Mouse (Mus musculus) MEL (cell line): ENCODE results near the gene Fam189b. TPM values are rescaled to one million over a fixed set of nuclear protein-coding genes. Genes with fewer than 3 reads are reported as not detected.
A peak's percentile ranks its signal among the peaks of the same experiment; 100 is the strongest.

Experiments used
- DNase-seq: peaks from one replicate; pipeline ENCODE4 v3.0.0; 2011; ENCODE audit warnings: low read depth, low spot score
- H3K27ac ChIP-seq: 2 replicates; pipeline ENCODE4 v1.5.1; 2012; ENCODE audit warnings: low read depth, mild to moderate bottlenecking, control low read depth, low read length, moderate library complexity; ENCODE audit not compliant: control insufficient read depth
- H3K27me3 ChIP-seq, 2 experiments: fragments of 150-350 bp in 1 of 2; sonication (generic) in 1 of 2; 2 replicates each; pipeline ENCODE4 v1.6.1; 2012; ENCODE audit warnings: low read length in 2 of 2, mild to moderate bottlenecking in 2 of 2, improper control_type of control experiment in 1 of 2, moderate library complexity in 1 of 2; ENCODE audit not compliant: insufficient read depth in 2 of 2, control insufficient read depth in 1 of 2
- H3K36me3 ChIP-seq, 2 experiments: 2 replicates each; pipeline ENCODE4 v1.6.1; 2012 to 2014; ENCODE audit warnings: low read length in 2 of 2, improper control_type of control experiment in 1 of 2, inconsistent platforms in 1 of 2, mild to moderate bottlenecking in 1 of 2; ENCODE audit not compliant: insufficient read depth in 2 of 2, control insufficient read depth in 1 of 2
- H3K4me1 ChIP-seq, 2 experiments: fragments of 150-350 bp in 1 of 2; sonication (generic) in 1 of 2; 2 replicates each; pipeline ENCODE4 v1.6.1; 2012; ENCODE audit warnings: low read length in 2 of 2, improper control_type of control experiment in 1 of 2, mild to moderate bottlenecking in 1 of 2; ENCODE audit not compliant: insufficient read depth in 2 of 2, control insufficient read depth in 1 of 2
- H3K4me3 ChIP-seq, 2 experiments: fragments of 150-350 bp in 1 of 2; sonication (generic) in 1 of 2; 2 replicates each; pipeline ENCODE4 v1.5.1; 2012; ENCODE audit warnings: low read depth in 2 of 2, low read length in 2 of 2, mild to moderate bottlenecking in 2 of 2, moderate library complexity in 2 of 2, control low read depth in 1 of 2, improper control_type of control experiment in 1 of 2; ENCODE audit not compliant: control insufficient read depth in 1 of 2, insufficient read depth in 1 of 2
- H3K79me2 ChIP-seq: 2 replicates; pipeline ENCODE4 v1.6.1; 2012; ENCODE audit warnings: mild to moderate bottlenecking, low read length, moderate library complexity; ENCODE audit not compliant: control insufficient read depth, poor library complexity, insufficient read depth
- H3K9ac ChIP-seq: 2 replicates; pipeline ENCODE4 v1.6.1; 2012; ENCODE audit warnings: low read depth, mild to moderate bottlenecking, control low read depth, low read length, moderate library complexity; ENCODE audit not compliant: control insufficient read depth, poor library complexity, severe bottlenecking
- H3K9me3 ChIP-seq: fragments of 150-350 bp; sonication (generic); replicated peaks from 2 replicates; pipeline ENCODE4 v1.6.1; 2012; ENCODE audit warnings: mild to moderate bottlenecking, low read length, improper control_type of control experiment, moderate library complexity; ENCODE audit not compliant: insufficient read depth
- BHLHE40 ChIP-seq: IDR thresholded peaks from 2 replicates; pipeline ENCODE4 v1.6.1; 2012; ENCODE audit warnings: low read depth, mild to moderate bottlenecking, inconsistent platforms, low read length, improper control_type of control experiment, borderline replicate concordance
- CTCF ChIP-seq, 3 experiments: IDR thresholded peaks in 2 of 3; conservative IDR thresholded peaks in 1 of 3; 2 replicates each; pipeline ENCODE4 v1.5.1; 2011 to 2012; ENCODE audit warnings: low read length in 3 of 3, low read depth in 2 of 3, mild to moderate bottlenecking in 2 of 3, improper control_type of control experiment in 1 of 3, inconsistent platforms in 1 of 3, mixed read lengths in 1 of 3, moderate library complexity in 1 of 3; ENCODE audit not compliant: control insufficient read depth in 1 of 3, insufficient read depth in 1 of 3, poor library complexity in 1 of 3, severe bottlenecking in 1 of 3
- EP300 ChIP-seq, 2 experiments: IDR thresholded peaks; 2 replicates each; pipeline ENCODE4 v1.6.1; 2011; ENCODE audit warnings: improper control_type of control experiment in 2 of 2, low read length in 2 of 2, low read depth in 1 of 2, mild to moderate bottlenecking in 1 of 2
- ETS1 ChIP-seq: IDR thresholded peaks from 2 replicates; pipeline ENCODE4 v1.6.1; 2012; ENCODE audit warnings: low read depth, mild to moderate bottlenecking, inconsistent platforms, low read length, improper control_type of control experiment, moderate library complexity
- GATA1 ChIP-seq: IDR thresholded peaks from 2 replicates; pipeline ENCODE4 v1.6.1; 2011; ENCODE audit warnings: low read depth, low read length, improper control_type of control experiment
- JUND ChIP-seq: IDR thresholded peaks from 2 replicates; pipeline ENCODE4 v1.6.1; 2011; ENCODE audit warnings: low read depth, mild to moderate bottlenecking, improper control_type of control experiment, low read length
- KAT2A ChIP-seq: conservative IDR thresholded peaks from 2 replicates; pipeline ENCODE4 v1.6.1; 2012; ENCODE audit warnings: low read depth, low read length, improper control_type of control experiment, inconsistent platforms
- MAFK ChIP-seq: IDR thresholded peaks from 2 replicates; pipeline ENCODE4 v1.6.1; 2011; ENCODE audit warnings: low read depth, mild to moderate bottlenecking, low read length, improper control_type of control experiment, borderline replicate concordance
- MAZ ChIP-seq: IDR thresholded peaks from 2 replicates; pipeline ENCODE4 v1.6.1; 2012; ENCODE audit warnings: low read depth, mild to moderate bottlenecking, inconsistent platforms, low read length, improper control_type of control experiment
- MEF2A ChIP-seq: IDR thresholded peaks from 2 replicates; pipeline ENCODE4 v1.6.1; 2014; ENCODE audit warnings: low read depth, mild to moderate bottlenecking, inconsistent platforms, low read length, improper control_type of control experiment; ENCODE audit not compliant: poor library complexity, insufficient replicate concordance, severe bottlenecking; ENCODE audit errors: extremely low read depth
- MYB ChIP-seq: IDR thresholded peaks from 2 replicates; pipeline ENCODE4 v1.6.1; 2011; ENCODE audit warnings: mild to moderate bottlenecking, low read depth, low read length, improper control_type of control experiment
- POLR2A ChIP-seq, 2 experiments: IDR thresholded peaks; 2 replicates each; pipeline ENCODE4 v1.6.1; 2011 to 2012; ENCODE audit warnings: low read length in 2 of 2, mild to moderate bottlenecking in 2 of 2, control low read depth in 1 of 2, improper control_type of control experiment in 1 of 2, low read depth in 1 of 2, moderate library complexity in 1 of 2; ENCODE audit not compliant: control insufficient read depth in 1 of 2, insufficient read depth in 1 of 2, poor library complexity in 1 of 2
- POLR2AphosphoS2 ChIP-seq: IDR thresholded peaks from 2 replicates; pipeline ENCODE4 v1.6.1; 2011; ENCODE audit warnings: low read length, improper control_type of control experiment
- RAD21 ChIP-seq: IDR thresholded peaks from 2 replicates; pipeline ENCODE4 v1.6.1; 2011; ENCODE audit warnings: mild to moderate bottlenecking, low read depth, low read length, improper control_type of control experiment
- RCOR1 ChIP-seq: IDR thresholded peaks from 2 replicates; pipeline ENCODE4 v1.6.1; 2012; ENCODE audit warnings: low read depth, mild to moderate bottlenecking, inconsistent platforms, low read length, improper control_type of control experiment
- SIN3A ChIP-seq: IDR thresholded peaks from 2 replicates; pipeline ENCODE4 v1.6.1; 2012; ENCODE audit warnings: low read length, improper control_type of control experiment, inconsistent platforms
- SMC3 ChIP-seq: IDR thresholded peaks from 2 replicates; pipeline ENCODE4 v1.6.1; 2011; ENCODE audit warnings: low read depth, low read length, improper control_type of control experiment
- TAL1 ChIP-seq: IDR thresholded peaks from 2 replicates; pipeline ENCODE4 v1.6.1; 2012; ENCODE audit warnings: mild to moderate bottlenecking, inconsistent platforms, low read length, moderate library complexity, mixed read lengths
- UBTF ChIP-seq: IDR thresholded peaks from 2 replicates; pipeline ENCODE4 v1.6.1; 2012; ENCODE audit warnings: low read depth, mild to moderate bottlenecking, inconsistent platforms, low read length, improper control_type of control experiment, moderate library complexity, borderline replicate concordance; ENCODE audit not compliant: insufficient read depth
- USF2 ChIP-seq, 2 experiments: IDR thresholded peaks; 2 replicates each; pipeline ENCODE4 v1.6.1; 2011 to 2012; ENCODE audit warnings: improper control_type of control experiment in 2 of 2, low read length in 2 of 2, borderline replicate concordance in 1 of 2, inconsistent platforms in 1 of 2, low read depth in 1 of 2, mild to moderate bottlenecking in 1 of 2; ENCODE audit not compliant: insufficient read depth in 1 of 2
- ZKSCAN1 ChIP-seq: IDR thresholded peaks from 2 replicates; pipeline ENCODE4 v1.6.1; 2012; ENCODE audit warnings: low read depth, mild to moderate bottlenecking, inconsistent platforms, low read length, improper control_type of control experiment, moderate library complexity
- ZMIZ1 ChIP-seq: IDR thresholded peaks from 2 replicates; pipeline ENCODE4 v1.6.1; 2012; ENCODE audit warnings: low read depth, mild to moderate bottlenecking, inconsistent platforms, low read length, improper control_type of control experiment, moderate library complexity
- ZNF384 ChIP-seq: IDR thresholded peaks from 2 replicates; pipeline ENCODE4 v1.6.1; 2012; ENCODE audit warnings: low read depth, mild to moderate bottlenecking, inconsistent platforms, low read length, improper control_type of control experiment
- polyA plus RNA-seq, 2 experiments: library from polyadenylated mRNA; stranded (reverse) in 1 of 2; unstranded in 1 of 2; fragments of >175 nt in 1 of 2; fragments of >200 nt in 1 of 2; gene quantifications; 2 replicates each; pipeline versions ENCODE4 v1.2.1 to v1.2.4; 2012; ENCODE audit warnings: low replicate concordance in 2 of 2, low read depth in 1 of 2; ENCODE audit not compliant: insufficient read length in 2 of 2, insufficient read depth in 1 of 2, missing spikeins in 1 of 2
- total RNA-seq: library from RNA; depleted of rRNA; stranded (reverse); fragments of 300-350 nt; gene quantifications from 2 replicates; pipeline ENCODE4 v1.2.3, GENCODE M21; 2012

Fam189b gene
- total and polyA plus RNA-seq, 3 experiments = 7.0 to 35.3 TPM; not detected in 1

GRCm38 (mm10) chr3:89231772-89232275 lies 48.9 kb downstream of the Fam189b start:
- Histone ChIP-seq H3K9me3 (no peaks in the 10 kb centered on the region), H3K4me1 (peaks cover 7 to 26% of the 10 kb centered on the region in 2 experiments), H3K4me3 (no peak overlapping the region), H3K9ac (no peak overlapping the region), H3K27me3 (no peaks in the 10 kb centered on the region), H3K36me3 (peaks cover 0 to 14% of the 10 kb centered on the region in 2 experiments; a peak in 2 of 4 replicates), H3K79me2 (no peaks in the 10 kb centered on the region), H3K27ac (no peak overlapping the region)
- DNase-seq = no peak
- no peak for TF ChIP-seq POLR2AphosphoS2

GRCm38 (mm10) chr3:89232614-89233013 lies 49.7 kb downstream of the Fam189b start:
- no peaks in the 10 kb centered on the region for H3K9me3 ChIP-seq
- H3K27me3 ChIP-seq = no peaks in the 10 kb centered on the region
- H3K9ac ChIP-seq = no peak overlapping the region
- TF ChIP-seq RAD21 (no peak), JUND (no peak), EP300 (IDR thresholded peaks at IDR 0.05; ENCODE audit: low read depth in 1 of 2, low read length in 2 of 2) (no peak), POLR2A (IDR thresholded peaks at IDR 0.05; ENCODE audit: control insufficient read depth in 1 of 2, insufficient read depth in 1 of 2, low read depth in 1 of 2, low read length in 2 of 2, poor library complexity in 1 of 2) (no peak), USF2 (IDR thresholded peaks at IDR 0.05; ENCODE audit: borderline replicate concordance in 1 of 2, insufficient read depth in 1 of 2, low read depth in 1 of 2, low read length in 2 of 2) (no peak)
- H3K36me3 ChIP-seq = peaks cover 0 to 14% of the 10 kb centered on the region in 2 experiments; a peak in 2 of 4 replicates
- no peak for DNase-seq
- H3K79me2 ChIP-seq = no peaks in the 10 kb centered on the region
- peaks cover 7 to 20% of the 10 kb centered on the region in 2 experiments for H3K4me1 ChIP-seq
- H3K27ac ChIP-seq = no peak overlapping the region
- no peak overlapping the region for H3K4me3 ChIP-seq

- Histone ChIP-seq H3K4me1 (peaks cover 5 to 18% of the 10 kb centered on the region in 2 experiments), H3K79me2 (no peaks in the 10 kb centered on the region), H3K9ac (no peak overlapping the region), H3K27ac (no peak overlapping the region), H3K36me3 (peaks cover 0 to 13% of the 10 kb centered on the region in 2 experiments; a peak in 2 of 4 replicates), H3K9me3 (no peaks in the 10 kb centered on the region), H3K27me3 (no peaks in the 10 kb centered on the region), H3K4me3 (no peak overlapping the region)
- DNase-seq = peak; percentile 76
- TF ChIP-seq UBTF (no peak), MAFK (peak; percentile 70; the same call in 1 of the 2 replicates), RAD21 (no peak), ZMIZ1 (no peak), MEF2A (peak; percentile 83; the same call in 1 of the 2 replicates), RCOR1 (peak; percentile 97), SMC3 (no peak; the same call in 1 of the 2 replicates), ZKSCAN1 (no peak), USF2 (IDR thresholded peaks at IDR 0.05; ENCODE audit: borderline replicate concordance in 1 of 2, insufficient read depth in 1 of 2, low read depth in 1 of 2, low read length in 2 of 2) (no peak), MAZ (no peak; the same call in 1 of the 2 replicates), BHLHE40 (peak; percentile 52; the same call in 1 of the 2 replicates), SIN3A (peak; percentile 78), JUND (no peak), CTCF (IDR thresholded peaks at IDR 0.05 in 2 of 3, conservative IDR thresholded peaks at IDR 0.05 in 1 of 3; ENCODE audit: control insufficient read depth in 1 of 3, insufficient read depth in 1 of 3, low read depth in 2 of 3, low read length in 3 of 3, poor library complexity in 1 of 3, severe bottlenecking in 1 of 3) (peak; percentile 45 to 63 (median 45); a peak in 5 of 6 replicates), POLR2AphosphoS2 (peak; percentile 74), KAT2A (no peak), ETS1 (peak; percentile 94), GATA1 (peak; percentile 91), MYB (peak; percentile 58), ZNF384 (no peak), TAL1 (peak; percentile 63)
Measured at GRCm38 (mm10) chr3:89233562-89234110, 50.7 kb downstream of the Fam189b start.
